Mouse (Mus musculus) brain, embryonic 18.5 days (tissue): Measurements from ENCODE around the gene Plac1.
"Not testable (repeated sequence)": the region's sequence is repeated elsewhere in the genome, so short reads cannot be mapped to it uniquely, and the experiment has no call there.

Source experiments
- DNase-seq: peaks from one replicate; pipeline ENCODE4 v3.0.0-alpha.2; 2012; ENCODE audit warnings: low read depth, low spot score

Plac1 gene

GRCm38 (mm10) chrX:53046911-53047310 lies 193.0 kb downstream of the Plac1 start:
- no peak for DNase-seq

- no peak for DNase-seq
These were observed 193.9 kb downstream of the Plac1 start for GRCm38 (mm10) chrX:53046033-53046432.

GRCm38 (mm10) chrX:53045187-53045903 lies 194.6 kb downstream of the Plac1 start:
- DNase-seq: no peak

GRCm38 (mm10) chrX:53041006-53041405 lies 198.9 kb downstream of the Plac1 start:
- DNase-seq: no peak

GRCm38 (mm10) chrX:53040138-53040537 lies 199.8 kb downstream of the Plac1 start:
- no peak for DNase-seq

- no peak for DNase-seq
These were observed 200.3 kb downstream of the Plac1 start for GRCm38 (mm10) chrX:53039651-53040050.

- DNase-seq: no peak
These were observed 201.7 kb downstream of the Plac1 start for GRCm38 (mm10) chrX:53038194-53038593.

GRCm38 (mm10) chrX:53029559-53029958 lies 210.4 kb downstream of the Plac1 start:
- DNase-seq: no peak

GRCm38 (mm10) chrX:53025471-53026223 lies 214.3 kb downstream of the Plac1 start:
- DNase-seq: no peak

- not testable (repeated sequence) for DNase-seq
These were observed 215.6 kb downstream of the Plac1 start for GRCm38 (mm10) chrX:53024268-53024667.

GRCm38 (mm10) chrX:53023021-53023420 lies 216.9 kb downstream of the Plac1 start:
- DNase-seq: no peak
